Mouse (Mus musculus) frontal cortex, postnatal 10 days (tissue): ENCODE data around the gene Qrfp.

Source experiments
- DNase-seq, 2 experiments: peaks; one replicate each; pipeline ENCODE4 v3.0.0; 2022; ENCODE audit warnings: low spot score in 2 of 2, mixed read lengths in 1 of 2

Qrfp gene

DNA sequence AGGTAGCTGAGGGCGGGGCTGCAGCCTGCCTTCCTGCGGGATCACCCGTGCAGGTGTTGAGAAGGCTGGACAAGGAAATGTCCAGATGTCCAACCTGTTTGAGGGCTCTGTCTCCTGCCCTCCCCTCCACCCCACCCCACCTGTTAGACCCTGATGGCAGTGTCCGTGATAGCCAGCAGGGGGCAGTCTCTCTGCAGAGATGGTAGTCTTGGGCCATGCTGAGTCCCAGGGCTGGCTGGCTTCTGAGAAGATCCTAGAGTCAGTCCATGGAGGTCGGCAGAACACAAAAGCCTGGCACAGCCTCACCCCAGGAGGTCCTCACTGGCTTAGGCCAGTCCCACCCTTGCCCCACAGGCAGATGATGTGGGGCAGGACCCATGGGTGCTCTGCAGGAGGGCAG, 5.0 kb upstream of the Qrfp start:
- DNase-seq, result peak in 1 of 2 experiments; percentile 50

DNA sequence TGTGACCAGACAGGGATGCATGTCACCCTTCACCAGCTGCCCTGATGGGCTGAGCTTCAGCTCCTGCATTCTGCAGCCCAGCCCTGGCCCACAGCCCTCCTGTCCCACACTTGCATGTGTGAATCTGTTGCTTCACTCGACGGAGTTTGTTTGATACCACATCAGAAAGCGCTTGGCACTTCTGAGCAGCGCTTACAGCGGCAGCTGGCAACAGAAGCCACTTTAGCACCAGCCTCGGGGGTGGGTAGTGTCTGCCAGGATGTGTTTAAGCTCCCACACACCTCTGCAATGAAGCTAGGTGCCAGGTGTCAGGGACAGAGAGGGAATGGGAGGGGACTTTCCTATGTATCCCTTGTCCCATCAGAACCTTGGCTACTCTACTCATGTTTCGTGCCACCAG, 4.3 kb upstream of the Qrfp start:
- no peak for DNase-seq

- DNase-seq, result no peak
Observed at GRCm38 (mm10) chr2:31813641-31814040, 3.3 kb upstream of the Qrfp start.

DNA sequence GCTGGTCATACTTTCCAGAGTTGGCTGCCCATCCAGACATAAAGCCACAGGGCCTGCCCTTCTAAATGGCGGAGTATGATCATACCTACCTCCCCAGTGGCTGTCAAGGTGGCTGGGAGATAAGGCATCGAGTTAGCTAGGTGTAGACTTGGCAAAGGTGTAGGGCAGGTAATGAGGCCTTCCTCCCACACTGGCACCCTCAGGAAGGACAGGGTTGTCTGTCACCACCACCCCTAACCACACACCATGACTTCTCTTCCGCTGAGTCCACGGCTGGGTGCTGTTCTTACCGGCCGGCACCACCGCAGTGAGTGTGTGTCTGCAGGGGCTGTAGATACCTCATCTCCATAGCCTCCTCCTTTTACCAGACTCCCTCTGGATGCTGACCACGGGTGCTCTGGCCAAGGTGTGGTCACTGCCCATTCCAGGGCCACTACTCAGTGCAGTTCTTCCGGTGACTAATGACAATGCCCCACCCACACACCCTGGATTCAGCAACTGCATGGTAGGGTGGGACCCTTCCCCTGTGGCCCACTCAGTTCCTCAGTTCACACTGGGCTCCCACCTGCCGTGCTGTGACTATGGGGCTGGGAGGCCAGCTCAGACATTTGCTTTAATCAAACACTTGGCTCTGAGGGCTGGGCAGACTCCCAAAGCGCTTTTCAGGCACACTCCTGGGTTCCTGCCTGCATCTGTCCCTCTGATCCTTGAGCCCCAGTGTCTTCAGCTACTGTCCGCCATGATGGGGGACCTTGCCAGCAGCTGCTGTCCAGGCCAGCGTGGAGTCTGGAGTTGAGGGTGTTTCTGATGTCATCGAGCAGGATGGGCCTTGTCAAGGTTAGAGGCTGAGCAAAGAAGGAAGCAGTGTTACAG, 942 bp upstream of the Qrfp start:
- no peak for DNase-seq

DNA sequence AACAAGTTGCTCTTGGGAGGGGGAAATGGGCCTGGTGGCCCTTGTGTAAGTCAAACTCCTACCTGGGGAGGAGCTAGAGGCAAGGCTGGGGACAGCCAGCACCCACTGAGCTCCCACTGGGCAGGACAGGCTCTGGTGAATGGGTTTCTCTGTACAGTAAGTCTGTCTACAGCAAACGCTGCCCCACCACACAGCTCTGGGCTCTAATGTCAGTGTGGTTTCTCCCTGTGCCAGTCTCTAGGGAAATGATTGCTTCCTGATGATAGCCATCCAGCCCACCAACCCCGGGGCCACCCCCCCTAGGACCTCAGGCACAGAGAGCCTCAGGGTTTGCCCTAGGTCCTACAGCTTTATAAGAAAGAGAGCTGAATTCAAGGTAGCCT, 1.0 kb downstream of the Qrfp start:
- DNase-seq, result no peak

- DNase-seq, result no peak
Observed at GRCm38 (mm10) chr2:31808410-31809357, 1.7 kb downstream of the Qrfp start.

GRCm38 (mm10) chr2:31806639-31807382, 3.6 kb downstream of the Qrfp start:
- DNase-seq, result no peak

DNA sequence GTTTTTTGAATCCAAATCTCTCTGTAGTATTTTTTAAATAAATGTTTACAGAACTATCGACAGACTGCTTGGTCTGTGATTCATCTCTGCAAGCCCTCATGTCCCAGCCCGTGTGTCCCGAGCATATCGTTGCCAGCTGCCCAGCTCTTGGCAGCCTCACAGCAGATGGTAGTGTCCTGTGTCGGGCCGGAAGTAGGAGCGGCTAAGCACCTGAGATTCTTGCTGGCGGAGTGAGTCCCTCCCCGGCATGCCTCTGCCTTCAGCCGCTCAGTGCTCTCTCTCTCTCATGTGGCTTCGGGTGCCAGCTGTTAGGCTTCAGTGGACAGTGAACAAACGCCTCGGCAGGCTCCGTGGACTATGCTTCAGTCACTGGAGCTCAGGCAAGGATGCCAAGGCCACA, 6.9 kb downstream of the Qrfp start:
- no peak for DNase-seq

DNA sequence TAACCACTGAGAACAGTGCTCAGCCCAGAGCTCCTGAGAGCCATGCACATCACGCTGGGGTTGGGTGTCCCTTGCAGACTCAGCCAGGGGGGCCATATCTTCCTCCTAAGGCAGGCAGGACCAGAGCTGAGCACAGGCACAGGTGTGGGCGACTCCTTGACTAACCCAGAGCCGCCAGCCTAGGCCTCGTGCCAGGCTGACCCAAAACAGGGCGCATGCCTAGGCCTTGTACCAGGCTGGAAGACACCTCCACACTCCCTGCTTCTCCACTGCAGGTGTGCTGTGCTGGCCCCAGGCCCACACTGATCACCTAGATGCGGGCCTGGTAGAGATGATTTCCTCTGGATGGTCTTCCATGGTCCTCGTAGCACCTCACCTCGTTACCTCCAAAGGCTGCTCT, 7.6 kb downstream of the Qrfp start:
- DNase-seq, result no peak

GRCm38 (mm10) chr2:31801416-31801815, 9.0 kb downstream of the Qrfp start:
- no peak for DNase-seq

- DNase-seq, result no peak
Observed at GRCm38 (mm10) chr2:31796943-31797342, 13.4 kb downstream of the Qrfp start.

- DNase-seq, result no peak
Observed at GRCm38 (mm10) chr2:31792611-31793010, 17.8 kb downstream of the Qrfp start.

DNA sequence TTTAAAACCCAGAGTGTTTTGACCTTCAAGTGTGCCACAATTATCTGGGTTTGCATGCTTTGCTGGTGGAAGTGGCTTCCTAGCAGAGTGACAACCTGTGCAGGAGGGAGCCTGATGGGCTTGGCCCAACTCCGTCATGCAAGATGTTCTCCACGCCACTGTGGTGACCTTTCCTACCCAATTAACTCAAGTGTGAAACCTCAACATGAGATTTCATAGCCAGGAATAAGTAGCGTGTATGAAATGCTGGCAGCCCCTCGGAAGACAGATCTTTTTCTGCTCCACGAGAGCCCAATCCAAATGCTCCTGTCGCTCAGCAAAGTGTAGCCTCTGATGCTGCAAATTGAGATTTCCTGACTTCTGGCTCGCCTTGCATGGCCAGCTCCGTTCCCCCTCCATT, 19.1 kb downstream of the Qrfp start:
- no peak for DNase-seq

- no peak for DNase-seq
Observed at GRCm38 (mm10) chr2:31790728-31791251, 19.6 kb downstream of the Qrfp start.

GRCm38 (mm10) chr2:31789215-31789614, 21.2 kb downstream of the Qrfp start:
- no peak for DNase-seq

- DNase-seq, result no peak
Observed at GRCm38 (mm10) chr2:31788227-31788626, 22.2 kb downstream of the Qrfp start.

DNA sequence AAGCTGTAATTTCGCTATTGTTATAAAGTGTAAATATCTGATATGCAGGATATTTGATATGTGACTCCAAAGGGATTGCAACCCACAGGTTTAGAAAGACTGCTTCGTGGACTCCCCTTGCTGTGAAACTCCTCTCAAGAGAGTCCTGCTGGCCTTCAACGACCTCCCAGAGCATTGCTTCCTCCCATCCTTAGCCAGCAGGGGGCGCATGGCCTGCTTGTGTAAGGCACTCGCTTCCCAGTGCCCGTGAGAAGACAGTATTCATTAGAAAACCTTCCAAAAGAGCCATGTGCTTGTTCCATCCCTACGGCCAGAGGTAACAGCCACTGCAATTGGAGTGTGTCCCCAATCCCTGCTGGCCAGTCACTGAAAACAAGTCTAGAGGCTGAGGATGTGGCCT, 23.4 kb downstream of the Qrfp start:
- peak in 1 of 2 experiments; percentile 73 for DNase-seq

- DNase-seq, result peak; percentile 74 to 75
Observed at GRCm38 (mm10) chr2:31785074-31785473, 25.3 kb downstream of the Qrfp start.

- no peak for DNase-seq
Observed at GRCm38 (mm10) chr2:31782958-31783602, 27.3 kb downstream of the Qrfp start.

DNA sequence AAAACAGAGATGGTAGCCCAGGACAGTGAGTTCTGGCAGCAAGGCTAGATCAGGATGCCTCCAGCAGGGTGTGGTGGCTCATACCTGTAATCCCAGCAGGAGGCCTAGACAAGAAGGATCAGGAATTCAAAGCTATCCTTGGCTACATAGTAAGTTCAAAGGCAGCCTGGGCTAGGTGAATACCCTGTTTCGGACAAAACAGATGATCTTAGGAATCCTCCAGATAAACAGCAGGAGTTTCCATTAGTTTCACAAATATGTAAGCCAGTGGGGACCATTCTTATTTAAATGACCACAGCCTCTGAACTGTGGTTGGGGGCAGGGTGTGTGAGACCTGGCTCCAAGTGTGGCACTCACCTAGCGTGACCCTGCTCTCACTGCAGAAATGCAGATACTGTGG, 31.1 kb downstream of the Qrfp start:
- no peak for DNase-seq

DNA sequence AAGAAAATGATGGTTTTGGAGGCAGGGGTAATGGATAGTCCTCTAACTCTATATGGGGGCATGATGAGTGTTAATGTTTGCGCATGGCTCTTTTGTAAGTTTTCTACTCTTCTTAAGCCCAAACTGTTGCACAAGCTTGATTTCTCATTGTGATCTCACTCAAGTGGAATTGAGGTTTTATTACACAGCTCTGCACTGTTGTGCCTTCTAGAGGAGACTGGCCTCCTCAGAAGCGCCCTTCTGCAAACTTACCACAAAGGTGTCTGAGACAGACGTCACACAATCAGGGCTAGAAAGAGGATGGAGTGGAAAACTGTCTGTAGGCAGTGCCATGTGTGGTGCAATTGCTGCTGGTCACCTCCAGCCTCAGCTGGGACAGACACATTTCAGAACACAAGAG, 33.9 kb downstream of the Qrfp start:
- DNase-seq, result no peak
